Mouse (Mus musculus): Measurements from ENCODE around the gene Gch1. TPM values are rescaled to one million over a fixed set of nuclear protein-coding genes. Genes with fewer than 3 reads are reported as not detected.
"Not testable (repeated sequence)": the region's sequence is repeated elsewhere in the genome, so short reads cannot be mapped to it uniquely, and the experiment has no call there.

The Gch1 gene
- polyA plus RNA-seq, 1 experiment from 2014 or later: 37.1 TPM

GRCm38 (mm10) chr14:47111341-47111740, 77.9 kb downstream of the Gch1 start:
- Histone ChIP-seq H3K27ac (ENCODE audit: low read depth, low read length) (no peak overlapping the region), H3K36me3 (ENCODE audit: control insufficient read depth, insufficient read depth) (no peaks in the 10 kb centered on the region), H3K4me2 (replicated peaks; ENCODE audit: low read depth) (no peak overlapping the region), H3K27me3 (replicated peaks; ENCODE audit: control insufficient read depth, insufficient read depth, low read length) (no peaks in the 10 kb centered on the region), H3K4me1 (replicated peaks; ENCODE audit: control insufficient read depth, insufficient read depth, low read length) (no peaks in the 10 kb centered on the region), H3K9ac (ENCODE audit: low read depth, low read length) (no peak overlapping the region), H3K4me3 (ENCODE audit: low read depth, low read length) (no peak overlapping the region), H3K9me3 (ENCODE audit: control insufficient read depth) (no peaks in the 10 kb centered on the region)
- TF ChIP-seq CTCF (IDR thresholded peaks at IDR 0.05; ENCODE audit: low read depth): no peak
- 53% methylated on average over 9 of the region's 9 CpGs for WGBS
- no peak for ATAC-seq

GRCm38 (mm10) chr14:47110391-47110790, 78.8 kb downstream of the Gch1 start:
- H3K36me3 ChIP-seq (ENCODE audit: control insufficient read depth, insufficient read depth); H3K4me3 ChIP-seq (ENCODE audit: low read depth, low read length); H3K27ac ChIP-seq (ENCODE audit: low read depth, low read length); H3K4me2 ChIP-seq (replicated peaks; ENCODE audit: low read depth); H3K9me3 ChIP-seq (ENCODE audit: control insufficient read depth); ATAC-seq; H3K4me1 ChIP-seq (replicated peaks; ENCODE audit: control insufficient read depth, insufficient read depth, low read length); H3K27me3 ChIP-seq (replicated peaks; ENCODE audit: control insufficient read depth, insufficient read depth, low read length); H3K9ac ChIP-seq (ENCODE audit: low read depth, low read length): not testable (repeated sequence)
- 75% methylated on average over 4 of the region's 7 CpGs for WGBS

- no peak overlapping the region for H3K4me3 ChIP-seq (ENCODE audit: low read depth, low read length)
- no peak for ATAC-seq
- no peaks in the 10 kb centered on the region for H3K9me3 ChIP-seq (ENCODE audit: control insufficient read depth)
- WGBS: 84% methylated on average over 3 of the region's 3 CpGs
- no peaks in the 10 kb centered on the region for H3K27me3 ChIP-seq (replicated peaks; ENCODE audit: control insufficient read depth, insufficient read depth, low read length)
- H3K9ac ChIP-seq (ENCODE audit: low read depth, low read length): no peak overlapping the region
- TF ChIP-seq CTCF (IDR thresholded peaks at IDR 0.05; ENCODE audit: low read depth): no peak
- no peaks in the 10 kb centered on the region for H3K4me1 ChIP-seq (replicated peaks; ENCODE audit: control insufficient read depth, insufficient read depth, low read length)
- H3K36me3 ChIP-seq (ENCODE audit: control insufficient read depth, insufficient read depth): no peaks in the 10 kb centered on the region
- no peak overlapping the region for H3K27ac ChIP-seq (ENCODE audit: low read depth, low read length)
- no peak overlapping the region for H3K4me2 ChIP-seq (replicated peaks; ENCODE audit: low read depth)
These were observed 81.8 kb downstream of the Gch1 start for GRCm38 (mm10) chr14:47107461-47107860.

GRCm38 (mm10) chr14:47105755-47106154, 83.5 kb downstream of the Gch1 start:
- 91% methylated on average over 3 of the region's 3 CpGs for WGBS
- no peaks in the 10 kb centered on the region for H3K9me3 ChIP-seq (ENCODE audit: control insufficient read depth)
- no peak for ATAC-seq

GRCm38 (mm10) chr14:47105174-47105557, 84.0 kb downstream of the Gch1 start:
- WGBS: 37% methylated on average over 3 of the region's 3 CpGs
- Histone ChIP-seq H3K4me1 (replicated peaks; ENCODE audit: control insufficient read depth, insufficient read depth, low read length) (no peaks in the 10 kb centered on the region), H3K9me3 (ENCODE audit: control insufficient read depth) (no peaks in the 10 kb centered on the region), H3K4me2 (replicated peaks; ENCODE audit: low read depth) (peak overlapping the region; percentile 65), H3K27me3 (replicated peaks; ENCODE audit: control insufficient read depth, insufficient read depth, low read length) (no peaks in the 10 kb centered on the region), H3K9ac (ENCODE audit: low read depth, low read length) (peak overlapping the region; percentile 37; the same call in 1 of the 2 replicates), H3K36me3 (ENCODE audit: control insufficient read depth, insufficient read depth) (no peaks in the 10 kb centered on the region), H3K27ac (ENCODE audit: low read depth, low read length) (0 out of 2 replicates have a peak overlapping the region, but pooled peaks have one; percentile 30), H3K4me3 (ENCODE audit: low read depth, low read length) (no peak overlapping the region; the same call in 1 of the 2 replicates)
- no peak for ATAC-seq
- no peak for TF ChIP-seq CTCF (IDR thresholded peaks at IDR 0.05; ENCODE audit: low read depth)

More at GRCm38 (mm10) chr14:47105755-47106154, 83.5 kb downstream of the Gch1 start:
- Histone ChIP-seq H3K4me1 (replicated peaks; ENCODE audit: control insufficient read depth, insufficient read depth, low read length) (no peaks in the 10 kb centered on the region), H3K9ac (ENCODE audit: low read depth, low read length) (no peak overlapping the region), H3K27me3 (replicated peaks; ENCODE audit: control insufficient read depth, insufficient read depth, low read length) (no peaks in the 10 kb centered on the region), H3K27ac (ENCODE audit: low read depth, low read length) (no peak overlapping the region), H3K4me2 (replicated peaks; ENCODE audit: low read depth) (no peak overlapping the region), H3K4me3 (ENCODE audit: low read depth, low read length) (no peak overlapping the region), H3K36me3 (ENCODE audit: control insufficient read depth, insufficient read depth) (no peaks in the 10 kb centered on the region)
- no peak for TF ChIP-seq CTCF (IDR thresholded peaks at IDR 0.05; ENCODE audit: low read depth)

GRCm38 (mm10) chr14:47104246-47105173, 84.7 kb downstream of the Gch1 start:
- Histone ChIP-seq H3K36me3 (ENCODE audit: control insufficient read depth, insufficient read depth) (no peaks in the 10 kb centered on the region), H3K4me3 (ENCODE audit: low read depth, low read length) (peak overlapping the region; percentile 36), H3K27me3 (replicated peaks; ENCODE audit: control insufficient read depth, insufficient read depth, low read length) (no peaks in the 10 kb centered on the region), H3K4me2 (replicated peaks; ENCODE audit: low read depth) (peak overlapping the region; percentile 65), H3K9me3 (ENCODE audit: control insufficient read depth) (no peaks in the 10 kb centered on the region), H3K4me1 (replicated peaks; ENCODE audit: control insufficient read depth, insufficient read depth, low read length) (no peaks in the 10 kb centered on the region), H3K27ac (ENCODE audit: low read depth, low read length) (peak overlapping the region; percentile 30; the same call in 1 of the 2 replicates), H3K9ac (ENCODE audit: low read depth, low read length) (peak overlapping the region; percentile 37; the same call in 1 of the 2 replicates)
- 31% methylated on average over 19 of the region's 19 CpGs for WGBS
- no peak for TF ChIP-seq CTCF (IDR thresholded peaks at IDR 0.05; ENCODE audit: low read depth)
- peak; percentile 19; the same call in 1 of the 2 replicates for ATAC-seq

Other genes with a start within 250 kb of the Gch1 start
- 4.5 and 4.6 TPM in 2 replicates for gene Wdhd1, start 87.4 kb upstream of the Gch1 start, polyA plus RNA-seq (2015; fragmentation: Nextera tagmentation; extraction: Ambion mirVana)
- gene Socs4, start 87.5 kb upstream of the Gch1 start, polyA plus RNA-seq (2015; fragmentation: Nextera tagmentation; extraction: Ambion mirVana): 4.3 and 5.3 TPM in 2 replicates
- 30.8 and 31.2 TPM in 2 replicates for gene Mapk1ip1l, start 108.9 kb upstream of the Gch1 start, polyA plus RNA-seq (2015; fragmentation: Nextera tagmentation; extraction: Ambion mirVana)
- gene Lgals3, start 178.3 kb upstream of the Gch1 start, polyA plus RNA-seq (2015; fragmentation: Nextera tagmentation; extraction: Ambion mirVana): 207 and 273 TPM in 2 replicates
- gene Dlgap5, start 229.0 kb upstream of the Gch1 start, polyA plus RNA-seq (2015; fragmentation: Nextera tagmentation; extraction: Ambion mirVana): 5.1 and 6.3 TPM in 2 replicates